In genomic region chr19:38400851-38401250, GRCm38 (mm10) we compare ENCODE assay signal across 20 mouse cellular contexts. TPM values are rescaled to one million over a fixed set of nuclear protein-coding genes. Genes with fewer than 3 reads are reported as not detected.
DNase-seq lines count a peak whose midpoint lies in the region; ATAC-seq and TF ChIP-seq lines count a peak whose summit lies in the region.
"Had no signal": no experiment of that assay in that cellular context is flagged by ENCODE, and none has a peak within 500 bp of the region (broad histone marks: within the 10 kb centered on the region; RNA-seq: fewer than 3 reads in every experiment).

No protein-coding gene starts in this region.

- no peak overlapping the region for H3K4me2 ChIP-seq in intestine, embryonic 15.5 days (replicated peaks)
- H3K4me2 ChIP-seq in intestine, postnatal 0 days (replicated peaks; ENCODE audit: low read depth), result no peak overlapping the region
- no peak overlapping the region for H3K4me2 ChIP-seq in intestine, embryonic 16.5 days (ENCODE audit: low read depth, low read length)
- H3K4me2 ChIP-seq: embryonic facial prominence, embryonic 15.5 days; heart, embryonic 13.5 days; hindbrain, embryonic 12.5 days; midbrain, embryonic 12.5 days had no signal

- H3K4me1 ChIP-seq in intestine, embryonic 15.5 days (replicated peaks), result no peaks in the 10 kb centered on the region
- H3K4me1 ChIP-seq in intestine, postnatal 0 days (replicated peaks; ENCODE audit: control insufficient read depth, insufficient read depth, low read length), result no peaks in the 10 kb centered on the region
- peaks cover 3% of the 10 kb centered on the region; the same call in 1 of the 2 replicates for H3K4me1 ChIP-seq in intestine, embryonic 16.5 days (ENCODE audit: control insufficient read depth, insufficient read depth, low read length)

- ATAC-seq in intestine, embryonic 15.5 days, result peak; percentile 36; the same call in 1 of the 2 replicates
- no peak for ATAC-seq in intestine, postnatal 0 days
- peak; percentile 1 for ATAC-seq in activated CD4-positive, CD25-positive, alpha-beta regulatory T cell, adult 4 months
- ATAC-seq in intestine, embryonic 16.5 days, result peak; percentile 22; the same call in 1 of the 2 replicates
- peak; percentile 42; the same call in 1 of the 2 replicates for ATAC-seq in megakaryocyte progenitor cell, adult 5-6 weeks (replicated peaks; ENCODE audit: poor library complexity)
- ATAC-seq: forebrain, postnatal 0 days had no signal

- no peaks in the 10 kb centered on the region for H3K36me3 ChIP-seq in intestine, embryonic 15.5 days
- no peaks in the 10 kb centered on the region for H3K36me3 ChIP-seq in intestine, postnatal 0 days (ENCODE audit: control insufficient read depth, insufficient read depth)
- H3K36me3 ChIP-seq in intestine, embryonic 16.5 days (ENCODE audit: control insufficient read depth, insufficient read depth, low read length), result no peaks in the 10 kb centered on the region
- H3K36me3 ChIP-seq: embryonic facial prominence, embryonic 15.5 days; heart, embryonic 13.5 days; midbrain, embryonic 12.5 days had no signal

- WGBS in intestine, embryonic 15.5 days, result 71% methylated on average over 2 of the region's 2 CpGs
- 54% methylated on average over 2 of the region's 2 CpGs for whole genome bisulfite sequencing in intestine, postnatal 0 days
- WGBS in intestine, embryonic 16.5 days, result 80% methylated on average over 2 of the region's 2 CpGs

- DNase-seq in kidney, adult 11 months, result no peak
- no peak for DNase-seq in left cerebral cortex, adult 18-20 months (ENCODE audit: low spot score in 2 of 2)
- DNase-seq: adrenal gland, postnatal 36 days; cerebellum, adult 11 months; cerebellum, adult 9-11 months; forebrain, postnatal 0 days; gastrocnemius, postnatal 14 days; heart, adult 18-20 months; heart, postnatal 14 days; kidney, postnatal 25 days; thymus, postnatal 14 days had no signal

- H3K4me3 ChIP-seq in intestine, embryonic 15.5 days (replicated peaks), result no peak overlapping the region
- H3K4me3 ChIP-seq in intestine, postnatal 0 days (ENCODE audit: low read depth, low read length), result no peak overlapping the region
- no peak overlapping the region for H3K4me3 ChIP-seq in intestine, embryonic 16.5 days (ENCODE audit: low read length)
- H3K4me3 ChIP-seq: embryonic facial prominence, embryonic 15.5 days; heart, embryonic 13.5 days; hindbrain, embryonic 12.5 days; midbrain, embryonic 12.5 days had no signal

- H3K9me3 ChIP-seq in intestine, embryonic 15.5 days, result no peaks in the 10 kb centered on the region
- H3K9me3 ChIP-seq in intestine, postnatal 0 days (ENCODE audit: control insufficient read depth), result no peaks in the 10 kb centered on the region
- no peaks in the 10 kb centered on the region for H3K9me3 ChIP-seq in intestine, embryonic 16.5 days (ENCODE audit: control insufficient read depth, low read length)
- H3K9me3 ChIP-seq: embryonic facial prominence, embryonic 15.5 days; heart, embryonic 13.5 days; hindbrain, embryonic 12.5 days; midbrain, embryonic 12.5 days had no signal

- no peak for TF ChIP-seq CTCF in intestine, postnatal 0 days (IDR thresholded peaks at IDR 0.05; ENCODE audit: low read depth)

- H3K27me3 ChIP-seq in intestine, embryonic 15.5 days (replicated peaks), result no peaks in the 10 kb centered on the region
- H3K27me3 ChIP-seq in intestine, postnatal 0 days (replicated peaks; ENCODE audit: control insufficient read depth, insufficient read depth, low read length), result no peaks in the 10 kb centered on the region
- no peaks in the 10 kb centered on the region for H3K27me3 ChIP-seq in intestine, embryonic 16.5 days (replicated peaks; ENCODE audit: control insufficient read depth, insufficient read depth, low read length)
- H3K27me3 ChIP-seq: embryonic facial prominence, embryonic 15.5 days; heart, embryonic 13.5 days; midbrain, embryonic 12.5 days had no signal

- no peak overlapping the region for H3K9ac ChIP-seq in intestine, embryonic 15.5 days
- H3K9ac ChIP-seq in intestine, postnatal 0 days (ENCODE audit: low read depth, low read length), result no peak overlapping the region
- no peak overlapping the region for H3K9ac ChIP-seq in intestine, embryonic 16.5 days (ENCODE audit: low read depth, low read length)
- H3K9ac ChIP-seq: embryonic facial prominence, embryonic 15.5 days; forebrain, postnatal 0 days; heart, embryonic 13.5 days; hindbrain, embryonic 12.5 days; midbrain, embryonic 12.5 days had no signal

- H3K27ac ChIP-seq in intestine, embryonic 15.5 days, result no peak overlapping the region
- H3K27ac ChIP-seq in intestine, postnatal 0 days (ENCODE audit: low read depth, low read length), result no peak overlapping the region
- H3K27ac ChIP-seq in intestine, embryonic 16.5 days (ENCODE audit: low read length), result no peak overlapping the region
- H3K27ac ChIP-seq: embryonic facial prominence, embryonic 15.5 days; heart, embryonic 13.5 days; hindbrain, embryonic 12.5 days; midbrain, embryonic 12.5 days had no signal

RNA-seq across cellular contexts. Expression of gene Slc35g1, which starts 5.1 kb away (rescaled TPM):
- polyA plus RNA-seq in intestine, embryonic 15.5 days (2015; fragmentation: Nextera tagmentation; extraction: Ambion mirVana), result 8.1 and 8.5 TPM in 2 replicates
- 7.2 and 7.8 TPM in 2 replicates for polyA plus RNA-seq in intestine, postnatal 0 days (2015; fragmentation: Nextera tagmentation; extraction: Ambion mirVana)
- polyA plus RNA-seq in activated CD4-positive, CD25-positive, alpha-beta regulatory T cell, adult 4 months (2017; shearing (Covaris generic)), result 1 to 10 TPM; 5.7 to 5.9 TPM
- polyA plus RNA-seq in intestine, embryonic 16.5 days (2015; fragmentation: Nextera tagmentation; extraction: Ambion mirVana), result 7.0 and 7.1 TPM in 2 replicates
- 9.9 and 14.3 TPM in 2 replicates for total RNA-seq in megakaryocyte progenitor cell, adult 5-6 weeks (2015)
- 10.2 and 12.9 TPM in 2 replicates for total RNA-seq in megakaryocyte progenitor cell, adult 5-6 weeks (2017)
- total RNA-seq in left cerebral cortex, adult 18-20 months (2021), result 1 to 10 TPM; 1.5 to 2.0 TPM
